Mouse (Mus musculus) cerebral cortex, adult 2 months (tissue): Measurements from ENCODE around the gene Peli1.

Experiments
- WGBS: fragments of 180-500 bp; shearing (Covaris S2); methylation state at CpG from one replicate; pipeline ENCODE4 v1.1.7; 2018; 5-methylcytosine and 5-hydroxymethylcytosine counted together

The Peli1 gene

GRCm38 (mm10) chr11:21091067-21091427 is at the start of gene Peli1:
Peli1 (plus strand) TSS chr11:21091291.
- under 1% methylated on average over 24 of the region's 24 CpGs for WGBS

- WGBS: 95% methylated on average over 5 of the region's 5 CpGs
Observed at GRCm38 (mm10) chr11:21042590-21042989, 48.5 kb upstream of the Peli1 start.

- WGBS: 90% methylated on average over 2 of the region's 2 CpGs
Observed at GRCm38 (mm10) chr11:21046188-21046587, 44.9 kb upstream of the Peli1 start.

GRCm38 (mm10) chr11:21047921-21048320 is 43.2 kb upstream of the Peli1 start:
- WGBS: 69% methylated on average over 2 of the region's 2 CpGs

- WGBS: 60% methylated on average over 9 of the region's 9 CpGs
Observed at GRCm38 (mm10) chr11:21051716-21052115, 39.4 kb upstream of the Peli1 start.

GRCm38 (mm10) chr11:21056109-21056850 is 34.8 kb upstream of the Peli1 start:
- 91% methylated on average over 13 of the region's 13 CpGs for WGBS

- 89% methylated on average over 17 of the region's 17 CpGs for WGBS
Observed at GRCm38 (mm10) chr11:21057511-21058414, 33.3 kb upstream of the Peli1 start.

GRCm38 (mm10) chr11:21058415-21058781 is 32.7 kb upstream of the Peli1 start:
- WGBS: 87% methylated on average over 5 of the region's 5 CpGs

- whole genome bisulfite sequencing: 82% methylated on average over 7 of the region's 7 CpGs
Observed at GRCm38 (mm10) chr11:21060386-21061074, 30.6 kb upstream of the Peli1 start.

- WGBS: 55% methylated on average over 8 of the region's 8 CpGs
Observed at GRCm38 (mm10) chr11:21061075-21061403, 30.1 kb upstream of the Peli1 start.

GRCm38 (mm10) chr11:21061431-21061830 is 29.7 kb upstream of the Peli1 start:
- WGBS: 57% methylated on average over 8 of the region's 8 CpGs

GRCm38 (mm10) chr11:21062071-21062470 is 29.0 kb upstream of the Peli1 start:
- WGBS: 94% methylated on average over 2 of the region's 2 CpGs

GRCm38 (mm10) chr11:21063271-21063670 is 27.8 kb upstream of the Peli1 start:
- WGBS: 81% methylated on average over 3 of the region's 3 CpGs

- WGBS: 66% methylated on average over 2 of the region's 2 CpGs
Observed at GRCm38 (mm10) chr11:21079400-21079799, 11.7 kb upstream of the Peli1 start.

- 54% methylated on average over 3 of the region's 3 CpGs for WGBS
Observed at GRCm38 (mm10) chr11:21079851-21080362, 11.2 kb upstream of the Peli1 start.

GRCm38 (mm10) chr11:21081169-21081568 is 9.9 kb upstream of the Peli1 start:
- 78% methylated on average over 3 of the region's 3 CpGs for WGBS

- 50% methylated on average over 2 of the region's 2 CpGs for WGBS
Observed at GRCm38 (mm10) chr11:21082711-21083110, 8.4 kb upstream of the Peli1 start.

- WGBS: 44% methylated on average over 2 of the region's 2 CpGs
Observed at GRCm38 (mm10) chr11:21088356-21088755, 2.7 kb upstream of the Peli1 start.

- WGBS: 72% methylated on average over 4 of the region's 4 CpGs
Observed at GRCm38 (mm10) chr11:21089571-21089970, 1.5 kb upstream of the Peli1 start.

- WGBS: under 1% methylated on average over 74 of the region's 99 CpGs
Observed at GRCm38 (mm10) chr11:21091428-21092405, 626 bp downstream of the Peli1 start.

GRCm38 (mm10) chr11:21092621-21093020 is 1.5 kb downstream of the Peli1 start:
- WGBS: 8% methylated on average over 7 of the region's 7 CpGs
